Mouse (Mus musculus) MEL (cell line): ENCODE measurements around the gene Extl1. TPM values are rescaled to one million over a fixed set of nuclear protein-coding genes. Genes with fewer than 3 reads are reported as not detected.

Experiments
- DNase-seq: peaks from one replicate; pipeline ENCODE4 v3.0.0; 2011; ENCODE audit warnings: low read depth, low spot score
- H3K27ac ChIP-seq: 2 replicates; pipeline ENCODE4 v1.5.1; 2012; ENCODE audit warnings: low read depth, mild to moderate bottlenecking, control low read depth, low read length, moderate library complexity; ENCODE audit not compliant: control insufficient read depth
- H3K27me3 ChIP-seq, 2 experiments: fragments of 150-350 bp in 1 of 2; sonication (generic) in 1 of 2; 2 replicates each; pipeline ENCODE4 v1.6.1; 2012; ENCODE audit warnings: low read length in 2 of 2, mild to moderate bottlenecking in 2 of 2, improper control_type of control experiment in 1 of 2, moderate library complexity in 1 of 2; ENCODE audit not compliant: insufficient read depth in 2 of 2, control insufficient read depth in 1 of 2
- H3K36me3 ChIP-seq, 2 experiments: 2 replicates each; pipeline ENCODE4 v1.6.1; 2012 to 2014; ENCODE audit warnings: low read length in 2 of 2, improper control_type of control experiment in 1 of 2, inconsistent platforms in 1 of 2, mild to moderate bottlenecking in 1 of 2; ENCODE audit not compliant: insufficient read depth in 2 of 2, control insufficient read depth in 1 of 2
- H3K4me1 ChIP-seq, 2 experiments: fragments of 150-350 bp in 1 of 2; sonication (generic) in 1 of 2; 2 replicates each; pipeline ENCODE4 v1.6.1; 2012; ENCODE audit warnings: low read length in 2 of 2, improper control_type of control experiment in 1 of 2, mild to moderate bottlenecking in 1 of 2; ENCODE audit not compliant: insufficient read depth in 2 of 2, control insufficient read depth in 1 of 2
- H3K4me3 ChIP-seq, 2 experiments: fragments of 150-350 bp in 1 of 2; sonication (generic) in 1 of 2; 2 replicates each; pipeline ENCODE4 v1.5.1; 2012; ENCODE audit warnings: low read depth in 2 of 2, low read length in 2 of 2, mild to moderate bottlenecking in 2 of 2, moderate library complexity in 2 of 2, control low read depth in 1 of 2, improper control_type of control experiment in 1 of 2; ENCODE audit not compliant: control insufficient read depth in 1 of 2, insufficient read depth in 1 of 2
- H3K79me2 ChIP-seq: 2 replicates; pipeline ENCODE4 v1.6.1; 2012; ENCODE audit warnings: mild to moderate bottlenecking, low read length, moderate library complexity; ENCODE audit not compliant: control insufficient read depth, poor library complexity, insufficient read depth
- H3K9ac ChIP-seq: 2 replicates; pipeline ENCODE4 v1.6.1; 2012; ENCODE audit warnings: low read depth, mild to moderate bottlenecking, control low read depth, low read length, moderate library complexity; ENCODE audit not compliant: control insufficient read depth, poor library complexity, severe bottlenecking
- H3K9me3 ChIP-seq: fragments of 150-350 bp; sonication (generic); replicated peaks from 2 replicates; pipeline ENCODE4 v1.6.1; 2012; ENCODE audit warnings: mild to moderate bottlenecking, low read length, improper control_type of control experiment, moderate library complexity; ENCODE audit not compliant: insufficient read depth
- BHLHE40 ChIP-seq: IDR thresholded peaks from 2 replicates; pipeline ENCODE4 v1.6.1; 2012; ENCODE audit warnings: low read depth, mild to moderate bottlenecking, inconsistent platforms, low read length, improper control_type of control experiment, borderline replicate concordance
- CTCF ChIP-seq, 3 experiments: IDR thresholded peaks in 2 of 3; conservative IDR thresholded peaks in 1 of 3; 2 replicates each; pipeline ENCODE4 v1.5.1; 2011 to 2012; ENCODE audit warnings: low read length in 3 of 3, low read depth in 2 of 3, mild to moderate bottlenecking in 2 of 3, improper control_type of control experiment in 1 of 3, inconsistent platforms in 1 of 3, mixed read lengths in 1 of 3, moderate library complexity in 1 of 3; ENCODE audit not compliant: control insufficient read depth in 1 of 3, insufficient read depth in 1 of 3, poor library complexity in 1 of 3, severe bottlenecking in 1 of 3
- ELF1 ChIP-seq: IDR thresholded peaks from 2 replicates; pipeline ENCODE4 v1.6.1; 2014; ENCODE audit warnings: low read depth, mild to moderate bottlenecking, inconsistent platforms, low read length, improper control_type of control experiment, moderate library complexity
- EP300 ChIP-seq, 2 experiments: IDR thresholded peaks; 2 replicates each; pipeline ENCODE4 v1.6.1; 2011; ENCODE audit warnings: improper control_type of control experiment in 2 of 2, low read length in 2 of 2, low read depth in 1 of 2, mild to moderate bottlenecking in 1 of 2
- ETS1 ChIP-seq: IDR thresholded peaks from 2 replicates; pipeline ENCODE4 v1.6.1; 2012; ENCODE audit warnings: low read depth, mild to moderate bottlenecking, inconsistent platforms, low read length, improper control_type of control experiment, moderate library complexity
- GABPA ChIP-seq: IDR thresholded peaks from 2 replicates; pipeline ENCODE4 v1.6.1; 2012; ENCODE audit warnings: low read depth, mild to moderate bottlenecking, inconsistent platforms, low read length, improper control_type of control experiment, moderate library complexity
- GATA1 ChIP-seq: IDR thresholded peaks from 2 replicates; pipeline ENCODE4 v1.6.1; 2011; ENCODE audit warnings: low read depth, low read length, improper control_type of control experiment
- HCFC1 ChIP-seq: IDR thresholded peaks from 2 replicates; pipeline ENCODE4 v1.6.1; 2012; ENCODE audit warnings: low read depth, mild to moderate bottlenecking, inconsistent platforms, low read length, improper control_type of control experiment, moderate library complexity
- KAT2A ChIP-seq: conservative IDR thresholded peaks from 2 replicates; pipeline ENCODE4 v1.6.1; 2012; ENCODE audit warnings: low read depth, low read length, improper control_type of control experiment, inconsistent platforms
- MAZ ChIP-seq: IDR thresholded peaks from 2 replicates; pipeline ENCODE4 v1.6.1; 2012; ENCODE audit warnings: low read depth, mild to moderate bottlenecking, inconsistent platforms, low read length, improper control_type of control experiment
- MEF2A ChIP-seq: IDR thresholded peaks from 2 replicates; pipeline ENCODE4 v1.6.1; 2014; ENCODE audit warnings: low read depth, mild to moderate bottlenecking, inconsistent platforms, low read length, improper control_type of control experiment; ENCODE audit not compliant: poor library complexity, insufficient replicate concordance, severe bottlenecking; ENCODE audit errors: extremely low read depth
- MYB ChIP-seq: IDR thresholded peaks from 2 replicates; pipeline ENCODE4 v1.6.1; 2011; ENCODE audit warnings: mild to moderate bottlenecking, low read depth, low read length, improper control_type of control experiment
- MYC ChIP-seq: IDR thresholded peaks from 2 replicates; pipeline ENCODE4 v1.6.1; 2011; ENCODE audit warnings: low read depth, mild to moderate bottlenecking, low read length, improper control_type of control experiment, moderate library complexity
- RAD21 ChIP-seq: IDR thresholded peaks from 2 replicates; pipeline ENCODE4 v1.6.1; 2011; ENCODE audit warnings: mild to moderate bottlenecking, low read depth, low read length, improper control_type of control experiment
- RCOR1 ChIP-seq: IDR thresholded peaks from 2 replicates; pipeline ENCODE4 v1.6.1; 2012; ENCODE audit warnings: low read depth, mild to moderate bottlenecking, inconsistent platforms, low read length, improper control_type of control experiment
- SIN3A ChIP-seq: IDR thresholded peaks from 2 replicates; pipeline ENCODE4 v1.6.1; 2012; ENCODE audit warnings: low read length, improper control_type of control experiment, inconsistent platforms
- SMC3 ChIP-seq: IDR thresholded peaks from 2 replicates; pipeline ENCODE4 v1.6.1; 2011; ENCODE audit warnings: low read depth, low read length, improper control_type of control experiment
- TAL1 ChIP-seq: IDR thresholded peaks from 2 replicates; pipeline ENCODE4 v1.6.1; 2012; ENCODE audit warnings: mild to moderate bottlenecking, inconsistent platforms, low read length, moderate library complexity, mixed read lengths
- TBP ChIP-seq: IDR thresholded peaks from 2 replicates; pipeline ENCODE4 v1.8.0; 2011; ENCODE audit warnings: low read depth, low read length, improper control_type of control experiment
- TCF12 ChIP-seq: IDR thresholded peaks from 2 replicates; pipeline ENCODE4 v1.6.1; 2014; ENCODE audit warnings: low read depth, mild to moderate bottlenecking, inconsistent platforms, low read length, improper control_type of control experiment, moderate library complexity
- USF1 ChIP-seq: IDR thresholded peaks from 2 replicates; pipeline ENCODE4 v1.6.1; 2014; ENCODE audit warnings: low read depth, mild to moderate bottlenecking, inconsistent platforms, low read length, improper control_type of control experiment, moderate library complexity
- ZC3H11A ChIP-seq: IDR thresholded peaks from 2 replicates; pipeline ENCODE4 v1.6.1; 2012; ENCODE audit warnings: low read depth, mild to moderate bottlenecking, inconsistent platforms, low read length, improper control_type of control experiment
- polyA plus RNA-seq, 2 experiments: library from polyadenylated mRNA; stranded (reverse) in 1 of 2; unstranded in 1 of 2; fragments of >175 nt in 1 of 2; fragments of >200 nt in 1 of 2; gene quantifications; 2 replicates each; pipeline versions ENCODE4 v1.2.1 to v1.2.4; 2012; ENCODE audit warnings: low replicate concordance in 2 of 2, low read depth in 1 of 2; ENCODE audit not compliant: insufficient read length in 2 of 2, insufficient read depth in 1 of 2, missing spikeins in 1 of 2
- total RNA-seq: library from RNA; depleted of rRNA; stranded (reverse); fragments of 300-350 nt; gene quantifications from 2 replicates; pipeline ENCODE4 v1.2.3, GENCODE M21; 2012

Extl1 gene
- total and polyA plus RNA-seq, 3 experiments, result 0.04 to 0.33 TPM; not detected in 1

DNA sequence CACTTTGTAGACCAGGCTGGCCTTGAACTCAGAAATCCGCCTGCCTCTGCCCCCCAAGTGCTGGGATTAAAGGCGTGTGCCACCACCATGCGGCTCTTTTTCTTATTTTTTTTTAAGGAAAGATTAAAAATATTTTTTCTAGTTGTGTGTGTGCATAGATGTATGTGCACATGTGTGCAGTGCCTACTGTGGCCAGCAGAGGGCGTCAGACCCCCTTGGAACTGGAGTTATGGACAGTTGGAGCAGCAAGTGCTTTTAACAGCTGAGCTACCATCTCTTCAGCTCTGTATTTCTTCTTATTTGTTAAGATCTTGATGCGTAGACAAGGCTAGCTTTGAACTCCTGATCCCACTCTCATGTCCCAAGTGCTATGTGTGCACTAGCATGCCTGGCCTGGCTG, 25.6 kb upstream of the Extl1 start:
- Histone ChIP-seq H3K27ac (no peak overlapping the region), H3K9me3 (no peaks in the 10 kb centered on the region), H3K9ac (no peak overlapping the region), H3K27me3 (no peaks in the 10 kb centered on the region), H3K79me2 (no peaks in the 10 kb centered on the region), H3K36me3 (no peaks in the 10 kb centered on the region), H3K4me3 (no peak overlapping the region), H3K4me1 (no peaks in the 10 kb centered on the region)
- no peak for TF ChIP-seq KAT2A
- TF ChIP-seq ELF1, result no peak
- no peak for TF ChIP-seq MYB
- TF ChIP-seq HCFC1, result no peak
- peak; percentile 42; the same call in 1 of the 2 replicates for TF ChIP-seq ZC3H11A
- TF ChIP-seq GABPA, result no peak
- peak; percentile 67 to 80 (median 70) for TF ChIP-seq CTCF (IDR thresholded peaks at IDR 0.05 in 2 of 3, conservative IDR thresholded peaks at IDR 0.05 in 1 of 3; ENCODE audit: control insufficient read depth in 1 of 3, insufficient read depth in 1 of 3, low read depth in 2 of 3, low read length in 3 of 3, poor library complexity in 1 of 3, severe bottlenecking in 1 of 3)
- TF ChIP-seq RAD21, result peak; percentile 59
- TF ChIP-seq MEF2A, result no peak
- peak; percentile 59 for TF ChIP-seq SMC3
- no peak for TF ChIP-seq TBP
- TF ChIP-seq GATA1, result no peak
- DNase-seq, result peak; percentile 59

DNA sequence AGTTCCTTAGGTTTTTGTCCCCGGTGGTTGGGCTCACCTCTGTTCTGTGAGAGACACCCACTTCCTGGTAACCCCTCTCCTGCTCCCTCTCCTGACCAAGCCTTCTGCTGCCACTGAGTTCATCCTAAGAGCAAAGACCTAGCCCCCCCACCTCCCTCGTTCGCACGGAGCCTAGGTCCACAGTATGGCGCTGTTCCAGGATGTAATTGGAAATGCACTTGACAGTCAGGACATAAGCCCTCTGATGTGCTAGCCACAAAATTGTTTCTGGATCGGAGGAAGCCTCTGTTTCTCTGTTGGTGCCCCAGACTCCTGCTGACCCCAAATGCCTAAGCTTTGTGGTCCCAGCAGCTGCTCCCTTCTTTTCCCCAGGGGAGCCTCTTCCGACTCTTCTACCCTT, 20.1 kb upstream of the Extl1 start:
- no peak overlapping the region for H3K9ac ChIP-seq
- no peaks in the 10 kb centered on the region for H3K27me3 ChIP-seq
- H3K4me1 ChIP-seq, result peaks cover 5 to 13% of the 10 kb centered on the region in 2 experiments; a peak in 2 of 4 replicates
- no peaks in the 10 kb centered on the region; a peak in 1 of 4 replicates for H3K36me3 ChIP-seq
- no peak overlapping the region for H3K27ac ChIP-seq
- DNase-seq, result no peak
- H3K4me3 ChIP-seq, result no peak overlapping the region
- no peaks in the 10 kb centered on the region for H3K79me2 ChIP-seq
- TF ChIP-seq MEF2A (no peak), MAZ (no peak)
- H3K9me3 ChIP-seq, result no peaks in the 10 kb centered on the region

DNA sequence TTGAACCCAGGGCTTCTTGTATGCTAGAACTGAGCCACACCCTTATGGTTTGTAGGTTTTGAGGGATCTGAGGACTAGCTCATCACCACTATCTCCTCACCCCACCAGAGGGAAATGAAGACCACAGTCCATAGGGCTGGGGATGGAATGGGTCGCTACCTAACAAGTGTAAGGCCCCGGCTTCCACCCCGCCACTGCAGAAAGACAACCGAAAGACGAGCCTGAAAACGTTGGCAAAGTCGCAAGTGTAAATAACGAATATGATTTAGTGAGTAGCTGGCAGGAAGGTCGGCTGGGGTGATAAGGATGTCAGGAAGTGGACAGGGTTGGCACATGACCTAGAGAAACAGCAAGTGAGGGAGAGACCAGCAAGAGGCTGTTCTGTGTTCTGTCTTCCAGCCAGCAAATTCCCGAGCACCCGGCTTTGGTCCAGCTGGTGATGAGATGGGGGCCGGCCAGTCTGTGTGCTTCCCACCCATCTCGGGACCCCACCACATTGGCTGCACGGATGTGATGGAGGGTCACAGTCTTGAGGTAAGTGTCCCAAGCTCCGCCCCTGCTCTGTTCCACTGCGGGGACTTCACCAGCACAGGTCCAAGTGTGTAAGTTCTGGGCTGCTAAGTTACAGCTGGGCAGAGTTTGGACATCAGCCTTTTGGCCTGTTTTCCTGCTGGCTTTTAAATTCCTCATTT, 19.1 kb upstream of the Extl1 start:
- Histone ChIP-seq H3K9ac (peak overlapping the region; percentile 32), H3K27ac (peak overlapping the region; percentile 31)

More for the DNA sequence above, 19.1 kb upstream of the Extl1 start:
- H3K4me1 ChIP-seq, result peaks cover 5 to 13% of the 10 kb centered on the region in 2 experiments; a peak in 2 of 4 replicates
- H3K4me3 ChIP-seq, result peak overlapping the region; percentile 30 to 62
- no peak for TF ChIP-seq MYC
- peak; percentile 90 for TF ChIP-seq TAL1
- TF ChIP-seq ETS1, result peak; percentile 66
- TF ChIP-seq TBP, result no peak
- TF ChIP-seq GATA1, result peak; percentile 63
- TF ChIP-seq EP300 (IDR thresholded peaks at IDR 0.05; ENCODE audit: low read depth in 1 of 2, low read length in 2 of 2), result peak; percentile 64 to 84; a peak in 3 of 4 replicates
- TF ChIP-seq MYB, result peak; percentile 59; the same call in 1 of the 2 replicates
- no peak; the same call in 1 of the 2 replicates for TF ChIP-seq SIN3A
- TF ChIP-seq BHLHE40, result peak; percentile 82
- peak; percentile 77 for TF ChIP-seq USF1
- TF ChIP-seq RCOR1, result peak; percentile 70
- TF ChIP-seq SMC3, result no peak
- peak; percentile 81 for TF ChIP-seq TCF12
- no peaks in the 10 kb centered on the region for H3K9me3 ChIP-seq
- H3K79me2 ChIP-seq, result no peaks in the 10 kb centered on the region
- no peaks in the 10 kb centered on the region for H3K27me3 ChIP-seq
- H3K36me3 ChIP-seq, result no peaks in the 10 kb centered on the region; a peak in 1 of 4 replicates
- peak; percentile 68 for DNase-seq
